Mouse (Mus musculus) right cerebral cortex, postnatal 14 days (tissue): ENCODE measurements around the gene Prdx6.

Source experiments
- DNase-seq: peaks from one replicate; pipeline ENCODE4 v3.0.0; 2022

Gene Prdx6

DNA sequence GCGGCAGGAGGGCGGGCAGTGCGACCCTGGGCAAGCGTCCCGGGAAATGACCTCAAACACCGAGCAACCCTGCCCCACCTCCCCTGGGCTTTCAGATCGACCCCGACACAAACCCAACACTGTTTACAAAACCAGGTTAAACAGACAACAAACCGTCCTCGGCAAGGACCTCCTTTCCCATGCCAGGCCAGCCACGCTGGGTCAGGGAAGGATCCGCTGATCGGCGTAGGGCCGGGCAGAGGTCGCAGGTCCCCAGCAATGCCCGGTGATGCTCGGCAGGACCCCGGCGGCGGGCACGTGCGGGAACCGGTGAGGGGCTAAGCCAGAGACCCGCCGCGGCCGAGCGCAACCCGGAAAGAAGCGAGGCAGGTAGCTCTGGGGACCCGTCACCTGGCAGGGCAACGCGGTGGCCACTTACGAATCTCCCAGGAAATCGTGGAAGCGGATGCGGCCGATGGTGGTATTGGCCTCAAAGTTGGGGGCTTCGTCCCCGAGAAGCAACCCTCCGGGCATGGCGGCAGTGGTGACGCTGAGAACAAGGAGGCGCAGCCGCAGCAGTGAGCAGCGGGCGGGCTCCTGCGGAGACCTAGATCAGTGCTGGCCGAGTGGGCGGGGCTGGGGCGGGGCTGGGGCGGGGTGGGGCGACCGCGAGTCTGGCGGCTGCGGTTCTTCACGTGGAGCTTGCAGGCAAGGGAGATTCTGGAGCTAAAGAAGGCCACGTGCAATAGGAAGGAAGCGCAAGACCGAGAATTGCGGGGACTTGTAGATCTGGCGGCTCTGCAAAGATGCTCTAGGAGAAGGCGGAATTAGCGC, at the start of gene Prdx6:
Prdx6 (minus strand) TSS at position 616 of the 813 bp plus-strand sequence.
- DNase-seq = peak; percentile 84

GRCm38 (mm10) chr1:161288256-161288655, 37.2 kb upstream of the Prdx6 start:
- DNase-seq = no peak

GRCm38 (mm10) chr1:161286726-161287310, 35.8 kb upstream of the Prdx6 start:
- DNase-seq = peak; percentile 59

- DNase-seq = no peak
These were observed 30.2 kb upstream of the Prdx6 start for GRCm38 (mm10) chr1:161281054-161281688.

DNA sequence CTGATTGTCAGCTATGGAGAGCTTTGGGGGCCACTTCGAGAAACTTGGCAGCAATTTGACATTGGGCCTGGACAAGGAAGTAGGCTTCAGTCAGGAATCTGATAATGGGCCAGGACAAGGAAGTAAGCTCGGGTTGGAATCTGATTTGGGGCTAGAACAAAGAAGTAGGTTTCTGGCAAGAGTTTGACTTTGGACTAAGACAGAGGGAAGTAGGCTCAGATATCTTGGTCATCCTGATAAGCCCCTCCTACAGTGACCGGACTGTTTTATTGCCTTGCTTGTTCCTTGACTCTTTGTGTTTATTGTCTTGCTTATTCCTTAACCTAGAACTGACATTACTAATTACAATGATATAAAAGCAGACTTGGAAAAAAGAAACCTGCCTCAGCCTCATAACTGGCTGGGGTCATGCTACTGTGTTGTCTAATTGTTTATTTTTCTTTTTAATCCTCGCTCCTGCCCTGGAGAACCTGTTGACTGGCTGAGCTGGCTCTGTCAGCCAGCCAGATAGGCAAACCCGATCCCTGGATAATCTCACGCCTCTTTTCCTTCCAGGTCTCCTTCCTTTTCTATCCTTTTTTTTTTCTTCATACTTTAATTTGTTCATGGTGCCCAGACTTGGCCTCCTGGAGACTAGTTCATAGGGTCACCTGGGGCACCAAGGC, 28.4 kb upstream of the Prdx6 start:
- no peak for DNase-seq

DNA sequence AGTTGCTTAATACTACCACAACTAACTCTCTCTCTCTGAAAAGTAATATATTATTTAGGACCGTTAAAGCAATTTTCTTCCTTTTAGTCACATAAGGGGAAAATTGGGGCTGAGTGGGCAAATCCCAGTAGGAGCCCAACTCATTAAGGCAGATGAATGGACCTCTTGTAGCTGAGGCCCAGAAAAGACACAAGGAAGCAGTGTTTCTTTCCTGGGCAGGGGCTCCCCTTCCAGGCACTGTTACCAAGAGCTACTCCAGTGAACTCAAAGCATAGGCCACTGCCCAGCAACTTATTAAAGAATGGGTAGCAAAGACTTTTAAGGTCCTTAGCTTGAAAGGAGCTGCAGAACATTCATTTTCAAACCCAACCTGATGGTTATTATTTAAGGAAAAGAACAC, 22.5 kb upstream of the Prdx6 start:
- no peak for DNase-seq

DNA sequence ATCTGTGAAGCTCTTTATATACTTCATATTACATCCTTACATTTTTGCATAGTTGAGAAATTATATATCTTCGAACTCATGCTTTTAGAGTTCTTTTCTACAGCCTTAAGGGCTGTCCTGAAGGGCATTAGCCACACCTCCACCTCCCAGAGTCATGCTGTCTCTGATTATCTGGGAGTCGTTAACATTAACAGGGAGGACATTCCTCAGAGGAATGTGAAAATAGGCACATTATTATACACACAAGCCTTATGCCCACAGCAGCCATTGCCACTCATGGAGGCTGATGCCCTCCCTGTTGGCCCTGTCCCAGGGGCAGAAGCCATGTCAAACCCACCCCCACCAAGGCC, 20.4 kb upstream of the Prdx6 start:
- DNase-seq = no peak

GRCm38 (mm10) chr1:161270776-161271460, 19.9 kb upstream of the Prdx6 start:
- no peak for DNase-seq

DNA sequence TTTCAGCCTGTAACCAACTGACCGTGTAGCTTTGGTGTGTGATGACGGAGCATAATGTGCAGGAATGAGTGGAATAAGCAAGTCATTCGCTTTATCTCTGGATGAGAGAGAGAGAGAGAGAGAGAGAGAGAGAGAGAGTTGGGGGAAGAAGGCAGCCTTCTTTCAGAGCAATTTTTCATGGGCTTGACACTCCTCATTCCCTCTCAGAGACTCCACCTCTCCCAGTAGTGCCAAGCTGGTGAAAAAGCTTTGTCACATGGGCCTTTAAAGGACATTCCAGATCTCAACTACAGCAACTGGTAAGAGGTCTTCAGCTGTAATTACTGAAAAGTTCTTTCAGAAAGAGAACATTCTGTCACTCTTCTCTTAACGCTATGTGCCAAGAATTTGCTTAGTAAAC, 18.3 kb upstream of the Prdx6 start:
- no peak for DNase-seq

DNA sequence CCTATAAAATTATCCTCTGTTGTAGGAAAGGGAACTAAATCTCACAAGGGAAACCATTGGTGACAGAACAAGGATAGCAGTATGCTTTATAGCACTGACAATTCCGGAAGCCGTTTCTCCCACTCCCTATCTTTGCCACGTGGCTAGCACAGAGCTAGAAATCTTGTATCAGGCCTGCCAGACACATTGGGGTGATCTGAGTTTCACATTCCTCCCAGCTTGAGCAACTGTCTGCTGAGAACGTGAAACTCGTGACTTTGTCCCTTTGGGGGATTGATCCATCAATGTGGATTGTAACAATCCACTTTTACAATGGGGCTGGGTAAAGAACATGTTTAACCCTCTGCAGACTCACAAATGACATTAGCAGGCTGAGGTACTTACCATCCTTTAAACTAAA, 17.9 kb upstream of the Prdx6 start:
- DNase-seq = no peak

DNA sequence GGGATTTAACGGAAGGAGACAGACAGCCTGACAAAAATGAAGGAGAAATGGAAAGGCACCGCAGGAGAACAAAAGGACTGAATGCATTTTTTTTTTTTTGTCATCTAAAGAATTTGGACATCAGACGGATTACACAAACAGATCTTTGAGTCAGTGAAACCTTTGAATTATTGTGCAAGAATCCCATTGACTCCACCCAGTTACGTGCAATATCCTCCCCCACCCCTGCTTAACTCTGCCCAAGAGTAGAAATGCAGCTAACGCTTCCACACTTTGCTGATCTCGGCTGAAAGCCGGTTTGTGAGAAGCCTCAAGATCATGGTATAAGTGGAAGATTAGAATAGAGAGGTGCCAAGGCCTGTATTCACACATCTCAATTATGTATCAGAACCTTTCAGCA, 17.1 kb upstream of the Prdx6 start:
- DNase-seq = no peak

- DNase-seq = no peak
These were observed 13.9 kb upstream of the Prdx6 start for GRCm38 (mm10) chr1:161264961-161265360.

- DNase-seq = no peak
These were observed 12.6 kb upstream of the Prdx6 start for GRCm38 (mm10) chr1:161263584-161263983.

- DNase-seq = no peak
These were observed 11.5 kb upstream of the Prdx6 start for GRCm38 (mm10) chr1:161262542-161262941.

GRCm38 (mm10) chr1:161260761-161261160, 9.7 kb upstream of the Prdx6 start:
- no peak for DNase-seq

DNA sequence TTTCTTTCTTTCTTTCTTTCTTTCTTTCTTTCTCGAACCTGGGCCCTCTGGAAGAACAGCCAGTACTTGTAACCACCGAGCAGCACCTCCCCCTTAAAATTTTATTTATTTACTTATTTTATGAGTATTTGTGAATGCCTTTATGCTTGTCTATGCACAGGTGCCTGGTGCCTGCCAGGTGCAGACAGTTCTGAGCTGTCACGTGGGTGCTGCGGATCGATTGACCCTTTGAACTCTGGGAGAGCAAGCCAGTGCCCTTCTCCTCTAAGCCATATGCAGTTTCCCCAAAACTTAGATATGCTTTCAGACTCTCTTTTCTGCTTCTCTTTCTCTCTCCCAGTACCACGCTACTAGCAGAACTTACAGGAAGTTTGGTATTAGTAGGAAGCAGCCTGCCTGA, 8.1 kb upstream of the Prdx6 start:
- DNase-seq = no peak

- DNase-seq = no peak
These were observed 7.3 kb upstream of the Prdx6 start for GRCm38 (mm10) chr1:161258331-161258730.

DNA sequence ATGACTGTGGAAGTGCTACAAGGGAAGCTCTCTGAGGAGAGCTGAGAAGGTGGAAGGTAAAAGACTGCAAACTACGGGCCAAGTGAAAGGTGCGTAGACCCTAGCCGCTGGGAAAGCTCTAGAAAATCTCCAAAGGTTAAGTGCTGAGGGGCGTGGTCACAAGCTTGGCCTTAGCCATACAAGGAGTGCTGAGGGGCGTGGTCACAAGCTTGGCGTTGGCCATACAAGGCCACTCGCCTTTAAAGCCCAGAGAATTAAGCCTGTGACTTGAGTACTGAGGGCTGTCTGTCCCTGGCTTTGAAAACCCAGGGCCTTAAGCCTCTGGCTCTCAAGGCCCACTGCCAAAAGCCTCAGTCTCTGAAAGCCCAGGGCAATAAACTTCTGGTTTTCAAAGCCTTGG, 5.9 kb upstream of the Prdx6 start:
- DNase-seq = no peak

- no peak for DNase-seq
These were observed 3.3 kb upstream of the Prdx6 start for GRCm38 (mm10) chr1:161254361-161254760.

GRCm38 (mm10) chr1:161252901-161253300, 1.9 kb upstream of the Prdx6 start:
- DNase-seq = no peak

DNA sequence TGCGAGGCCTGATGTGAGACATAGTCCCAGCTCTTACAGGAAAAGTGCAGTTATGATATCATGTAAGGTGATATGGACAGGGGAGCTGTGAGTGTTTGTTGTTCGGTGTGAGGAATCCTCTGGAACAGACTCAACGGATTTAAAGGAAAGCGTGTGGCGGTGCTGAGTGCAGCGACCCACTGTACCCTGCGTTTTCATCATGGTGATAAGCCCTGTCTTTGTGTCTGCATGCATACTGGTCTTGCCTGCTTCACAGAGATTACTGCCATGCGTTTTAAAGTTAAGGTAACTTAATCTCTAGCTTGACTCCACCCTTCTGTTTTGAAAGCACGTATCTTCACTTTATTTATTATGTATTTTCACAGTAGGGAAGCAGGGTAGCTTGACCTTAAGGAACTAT, 1.3 kb upstream of the Prdx6 start:
- DNase-seq = no peak

GRCm38 (mm10) chr1:161251417-161252265, 622 bp upstream of the Prdx6 start:
- no peak for DNase-seq
